Mouse (Mus musculus) lung, postnatal 25 days (tissue): Measurements from ENCODE around the gene Cntrl.

ENCODE experiments used
- DNase-seq: peaks from one replicate; pipeline ENCODE4 v3.0.0; 2022; ENCODE audit warnings: low spot score

Gene Cntrl

GRCm38 (mm10) chr2:35131491-35131890 lies 22.2 kb downstream of the Cntrl start:
- DNase-seq: no peak

- DNase-seq: peak; percentile 98
Measured at GRCm38 (mm10) chr2:35131991-35132661, 22.8 kb downstream of the Cntrl start.

- DNase-seq: no peak
Measured at GRCm38 (mm10) chr2:35132662-35133055, 23.4 kb downstream of the Cntrl start.

GRCm38 (mm10) chr2:35133891-35134290 lies 24.6 kb downstream of the Cntrl start:
- DNase-seq: no peak

- DNase-seq: no peak
Measured at GRCm38 (mm10) chr2:35138576-35138975, 29.3 kb downstream of the Cntrl start.

GRCm38 (mm10) chr2:35141673-35142072 lies 32.4 kb downstream of the Cntrl start:
- no peak for DNase-seq

- no peak for DNase-seq
Measured at GRCm38 (mm10) chr2:35148806-35149205, 39.5 kb downstream of the Cntrl start.

GRCm38 (mm10) chr2:35151303-35151882 lies 42.1 kb downstream of the Cntrl start:
- no peak for DNase-seq

- no peak for DNase-seq
Measured at GRCm38 (mm10) chr2:35153179-35153578, 43.9 kb downstream of the Cntrl start.

GRCm38 (mm10) chr2:35153844-35154554 lies 44.7 kb downstream of the Cntrl start:
- DNase-seq: no peak

- DNase-seq: no peak
Measured at GRCm38 (mm10) chr2:35156985-35157384, 47.7 kb downstream of the Cntrl start.

GRCm38 (mm10) chr2:35157836-35158235 lies 48.5 kb downstream of the Cntrl start:
- DNase-seq: peak; percentile 37

- no peak for DNase-seq
Measured at GRCm38 (mm10) chr2:35158358-35158757, 49.1 kb downstream of the Cntrl start.

GRCm38 (mm10) chr2:35160206-35160605 lies 50.9 kb downstream of the Cntrl start:
- DNase-seq: peak; percentile 48

- no peak for DNase-seq
Measured at GRCm38 (mm10) chr2:35161846-35162488, 52.7 kb downstream of the Cntrl start.

GRCm38 (mm10) chr2:35163396-35163795 lies 54.1 kb downstream of the Cntrl start:
- no peak for DNase-seq

GRCm38 (mm10) chr2:35165416-35165815 lies 56.1 kb downstream of the Cntrl start:
- no peak for DNase-seq

- DNase-seq: no peak
Measured at GRCm38 (mm10) chr2:35166816-35167215, 57.5 kb downstream of the Cntrl start.

- DNase-seq: no peak
Measured at GRCm38 (mm10) chr2:35169452-35169851, 60.2 kb downstream of the Cntrl start.

GRCm38 (mm10) chr2:35171341-35171861 lies 62.1 kb downstream of the Cntrl start:
- peak; percentile 88 for DNase-seq

- DNase-seq: no peak
Measured at GRCm38 (mm10) chr2:35172246-35172645, 63.0 kb downstream of the Cntrl start.

- no peak for DNase-seq
Measured at GRCm38 (mm10) chr2:35173666-35174065, 64.4 kb downstream of the Cntrl start.

GRCm38 (mm10) chr2:35174100-35174499 lies 64.8 kb downstream of the Cntrl start:
- no peak for DNase-seq
